Mouse (Mus musculus) cerebellum, postnatal 10 days (tissue): ENCODE results near the gene Tnpo2.
"Not testable (repeated sequence)": the region's sequence is repeated elsewhere in the genome, so short reads cannot be mapped to it uniquely, and the experiment has no call there.

ENCODE experiments used
- DNase-seq, 2 experiments: peaks; one replicate each; pipeline ENCODE4 v3.0.0; 2021; ENCODE audit warnings: mixed read lengths in 2 of 2

Tnpo2 gene

GRCm38 (mm10) chr8:85074167-85074566 is 37.5 kb downstream of the Tnpo2 start:
- DNase-seq = no peak

GRCm38 (mm10) chr8:85074617-85075016 is 37.9 kb downstream of the Tnpo2 start:
- no peak for DNase-seq

GRCm38 (mm10) chr8:85076001-85076400 is 39.3 kb downstream of the Tnpo2 start:
- DNase-seq = peak; percentile 74 to 77

GRCm38 (mm10) chr8:85076993-85077392 is 40.3 kb downstream of the Tnpo2 start:
- peak; percentile 87 for DNase-seq

GRCm38 (mm10) chr8:85080214-85080531 is 43.5 kb downstream of the Tnpo2 start:
- DNase-seq = no peak

- DNase-seq = peak; percentile 71 to 77
These were observed 44.0 kb downstream of the Tnpo2 start, which contains the start of gene Wdr83os for GRCm38 (mm10) chr8:85080532-85081215. Gene Wdr83os (plus strand): TSS chr8:85080740.

- DNase-seq = peak in 1 of 2 experiments; percentile 45
These were observed 44.5 kb downstream of the Tnpo2 start, which contains the start of gene Wdr83 for GRCm38 (mm10) chr8:85081216-85081555. Gene Wdr83 (minus strand): TSS chr8:85081306.

- not testable (repeated sequence) for DNase-seq
These were observed 45.5 kb downstream of the Tnpo2 start for GRCm38 (mm10) chr8:85082169-85082568.

GRCm38 (mm10) chr8:85083108-85083813 is 46.5 kb downstream of the Tnpo2 start, which contains the start of gene Man2b1:
Gene Man2b1 (plus strand): TSS chr8:85083270.
- DNase-seq = peak; percentile 91 to 92

GRCm38 (mm10) chr8:85084633-85085032 is 47.9 kb downstream of the Tnpo2 start:
- no peak for DNase-seq

- no peak for DNase-seq
These were observed 49.5 kb downstream of the Tnpo2 start for GRCm38 (mm10) chr8:85086238-85086637.

- DNase-seq = no peak
These were observed 52.1 kb downstream of the Tnpo2 start for GRCm38 (mm10) chr8:85088771-85089170.

- DNase-seq = no peak
These were observed 54.1 kb downstream of the Tnpo2 start for GRCm38 (mm10) chr8:85090856-85091255.

GRCm38 (mm10) chr8:85091526-85092090 is 54.9 kb downstream of the Tnpo2 start:
- no peak for DNase-seq

GRCm38 (mm10) chr8:85095051-85095450 is 58.3 kb downstream of the Tnpo2 start:
- DNase-seq = no peak

GRCm38 (mm10) chr8:85095566-85095965 is 58.9 kb downstream of the Tnpo2 start:
- no peak for DNase-seq

GRCm38 (mm10) chr8:85096196-85096595 is 59.5 kb downstream of the Tnpo2 start:
- DNase-seq = no peak

GRCm38 (mm10) chr8:85096850-85097249 is 60.1 kb downstream of the Tnpo2 start:
- DNase-seq = no peak

GRCm38 (mm10) chr8:85100076-85100665 is 63.5 kb downstream of the Tnpo2 start:
- DNase-seq = no peak
